Mouse (Mus musculus) embryonic facial prominence, embryonic 13.5 days (tissue): ENCODE measurements around the gene Zrsr1. TPM values are rescaled to one million over a fixed set of nuclear protein-coding genes. Genes with fewer than 3 reads are reported as not detected.

Experiments used
- ATAC-seq: fragments of 200-750 bp; cut with Nextera tagmentation; 2 replicates; pipeline ENCODE4 v1.8.0; 2017; ENCODE audit warnings: low read depth; ENCODE audit not compliant: insufficient number of reproducible peaks, insufficient read depth, low FRiP score, low TSS enrichment
- H3K27ac ChIP-seq: fragments of 300-500 bp; sonication (generic); 2 replicates; pipeline ENCODE4 v1.5.1; 2015; ENCODE audit warnings: moderate library complexity, mild to moderate bottlenecking, inconsistent platforms
- H3K27me3 ChIP-seq: fragments of 300-500 bp; sonication (generic); 2 replicates; pipeline ENCODE4 v1.6.1; 2015; ENCODE audit warnings: mild to moderate bottlenecking, inconsistent platforms
- H3K36me3 ChIP-seq: fragments of 300-500 bp; sonication (generic); 2 replicates; pipeline ENCODE4 v1.6.1; 2015; ENCODE audit warnings: mild to moderate bottlenecking, inconsistent platforms
- H3K4me1 ChIP-seq: fragments of 300-500 bp; sonication (generic); 2 replicates; pipeline ENCODE4 v1.6.1; 2015; ENCODE audit warnings: inconsistent platforms
- H3K4me2 ChIP-seq: fragments of 300-500 bp; sonication (generic); 2 replicates; pipeline ENCODE4 v1.6.1; 2015; ENCODE audit warnings: moderate library complexity, mild to moderate bottlenecking, inconsistent platforms
- H3K4me3 ChIP-seq: fragments of 300-500 bp; sonication (generic); 2 replicates; pipeline ENCODE4 v1.5.1; 2015; ENCODE audit warnings: mild to moderate bottlenecking, inconsistent platforms
- H3K9ac ChIP-seq: fragments of 300-500 bp; sonication (generic); 2 replicates; pipeline ENCODE4 v1.6.1; 2015; ENCODE audit warnings: mild to moderate bottlenecking, inconsistent platforms
- H3K9me3 ChIP-seq: fragments of 300-500 bp; sonication (generic); 2 replicates; pipeline ENCODE4 v1.6.1; 2016; ENCODE audit warnings: inconsistent platforms
- WGBS: fragments of 180-500 bp; shearing (Covaris S2); methylation state at CpG from one replicate; pipeline ENCODE4 v1.1.7; 2015; ENCODE audit warnings: mixed read lengths; 5-methylcytosine and 5-hydroxymethylcytosine counted together
- polyA plus RNA-seq: library from polyadenylated mRNA; unstranded; fragments of >200 nt; fragmentation: Nextera tagmentation; extraction: Ambion mirVana; gene quantifications from 2 replicates; pipeline ENCODE4 v1.2.1, GENCODE M21; 2015

Zrsr1 gene
- polyA plus RNA-seq, 1 experiment from 2014 or later: 4.0 TPM

GRCm38 (mm10) chr11:23014996-23015395, 43.2 kb downstream of the Zrsr1 start:
- no peaks in the 10 kb centered on the region for H3K4me1 ChIP-seq
- WGBS: 75% methylated on average over 6 of the region's 6 CpGs
- H3K9ac ChIP-seq: no peak overlapping the region
- H3K4me2 ChIP-seq: no peak overlapping the region
- no peak for ATAC-seq
- H3K4me3 ChIP-seq: no peak overlapping the region
- no peaks in the 10 kb centered on the region for H3K36me3 ChIP-seq
- H3K27ac ChIP-seq: no peak overlapping the region
- H3K27me3 ChIP-seq: no peaks in the 10 kb centered on the region
- H3K9me3 ChIP-seq: no peaks in the 10 kb centered on the region

- no peak overlapping the region for H3K27ac ChIP-seq
- H3K9ac ChIP-seq: no peak overlapping the region
- no peaks in the 10 kb centered on the region for H3K4me1 ChIP-seq
- no peaks in the 10 kb centered on the region for H3K9me3 ChIP-seq
- no peaks in the 10 kb centered on the region for H3K36me3 ChIP-seq
- H3K4me3 ChIP-seq: no peak overlapping the region
- WGBS: 91% methylated on average over 4 of the region's 4 CpGs
- no peaks in the 10 kb centered on the region for H3K27me3 ChIP-seq
- no peak for ATAC-seq
- H3K4me2 ChIP-seq: no peak overlapping the region
These were observed 46.1 kb downstream of the Zrsr1 start for GRCm38 (mm10) chr11:23017943-23018342.

DNA sequence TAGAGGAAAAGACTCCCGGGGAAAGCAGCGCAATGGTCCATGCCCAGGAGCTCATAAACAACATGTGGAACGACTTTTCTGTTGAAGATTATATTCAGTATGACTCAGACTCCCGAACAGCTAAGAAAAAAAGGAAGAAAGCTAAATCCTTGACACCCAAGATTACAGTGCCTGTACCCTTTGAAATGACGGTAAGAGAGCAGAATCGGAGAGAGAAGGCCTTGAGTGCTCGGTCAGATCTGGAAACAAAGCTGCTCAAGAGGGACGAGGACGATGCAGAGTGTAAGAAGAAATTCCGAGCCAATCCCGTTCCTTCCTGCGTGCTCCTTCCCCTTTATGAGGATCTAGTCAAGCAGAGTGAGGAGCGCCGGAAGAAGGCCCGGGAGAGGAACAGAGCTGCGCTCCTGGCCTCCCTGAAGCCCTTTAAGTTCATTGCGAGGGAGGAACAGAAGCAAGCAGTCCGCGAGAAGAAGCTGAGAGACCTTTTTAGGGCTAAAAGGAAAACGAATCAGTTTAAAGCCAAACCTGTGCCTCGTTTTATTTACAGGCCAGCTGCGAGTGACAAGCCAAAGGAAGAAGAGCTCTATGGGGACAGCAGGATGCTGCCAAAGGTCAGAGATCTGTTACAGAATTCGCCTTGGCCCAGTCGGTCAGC, 48.4 kb downstream of the Zrsr1 start:
- H3K9ac ChIP-seq: 0 out of 2 replicates have a peak overlapping the region, but pooled peaks have one; percentile 32
- H3K9me3 ChIP-seq: no peaks in the 10 kb centered on the region
- no peak overlapping the region for H3K4me3 ChIP-seq
- 55% methylated on average over 24 of the region's 24 CpGs for WGBS
- no peak overlapping the region for H3K4me2 ChIP-seq
- H3K4me1 ChIP-seq: no peaks in the 10 kb centered on the region
- H3K27ac ChIP-seq: no peak overlapping the region
- no peaks in the 10 kb centered on the region for H3K36me3 ChIP-seq
- ATAC-seq: no peak
- no peaks in the 10 kb centered on the region for H3K27me3 ChIP-seq

GRCm38 (mm10) chr11:23020841-23021240, 49.0 kb downstream of the Zrsr1 start:
- H3K4me3 ChIP-seq: no peak overlapping the region
- no peak overlapping the region for H3K9ac ChIP-seq
- H3K27ac ChIP-seq: no peak overlapping the region
- no peaks in the 10 kb centered on the region for H3K9me3 ChIP-seq
- H3K36me3 ChIP-seq: no peaks in the 10 kb centered on the region
- no peaks in the 10 kb centered on the region for H3K4me1 ChIP-seq
- H3K4me2 ChIP-seq: no peak overlapping the region
- H3K27me3 ChIP-seq: no peaks in the 10 kb centered on the region
- no peak for ATAC-seq
- WGBS: 89% methylated on average over 14 of the region's 14 CpGs

DNA sequence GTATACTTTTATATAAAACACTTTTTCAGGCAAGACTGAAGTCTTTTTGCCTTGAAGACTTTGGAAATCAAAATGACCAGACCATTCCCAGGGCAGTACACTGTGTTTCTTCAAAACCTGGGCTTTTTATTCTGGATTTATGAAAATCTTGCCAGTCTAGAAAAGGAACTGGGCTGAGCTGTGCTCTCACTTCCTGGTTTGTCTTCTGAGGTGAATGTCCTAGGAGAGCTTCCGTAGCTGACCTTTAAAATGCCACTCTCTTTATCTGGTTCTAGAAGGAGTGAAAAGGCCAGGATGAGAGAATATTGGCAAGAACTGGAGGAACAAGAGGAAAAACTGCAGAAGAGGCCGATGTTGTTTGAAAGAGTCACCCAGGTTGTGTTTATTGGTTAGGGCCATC, 51.4 kb downstream of the Zrsr1 start:
- 90% methylated on average over 2 of the region's 2 CpGs for WGBS
- Histone ChIP-seq H3K4me1 (no peaks in the 10 kb centered on the region), H3K9ac (no peak overlapping the region), H3K27me3 (no peaks in the 10 kb centered on the region), H3K4me3 (no peak overlapping the region), H3K9me3 (no peaks in the 10 kb centered on the region), H3K27ac (no peak overlapping the region), H3K36me3 (no peaks in the 10 kb centered on the region), H3K4me2 (no peak overlapping the region)
- ATAC-seq: no peak

- no peak overlapping the region for H3K4me3 ChIP-seq
- H3K27me3 ChIP-seq: no peaks in the 10 kb centered on the region
- H3K27ac ChIP-seq: no peak overlapping the region
- no peak for ATAC-seq
- H3K4me2 ChIP-seq: no peak overlapping the region
- no peaks in the 10 kb centered on the region for H3K36me3 ChIP-seq
- WGBS: 70% methylated on average over 3 of the region's 3 CpGs
- H3K9ac ChIP-seq: no peak overlapping the region
- H3K4me1 ChIP-seq: no peaks in the 10 kb centered on the region
- H3K9me3 ChIP-seq: no peaks in the 10 kb centered on the region
These were observed 52.4 kb downstream of the Zrsr1 start for GRCm38 (mm10) chr11:23024169-23024568.

Other genes with a start within 250 kb of the Zrsr1 start
- 7.0 and 8.5 TPM in 2 replicates for gene B3gnt2, start 111.0 kb upstream of the Zrsr1 start, polyA plus RNA-seq
- gene Gm28048, start 10.1 kb downstream of the Zrsr1 start, polyA plus RNA-seq: 8.6 and 12.3 TPM in 2 replicates
- 387 and 398 TPM in 2 replicates for gene Commd1, start 10.4 kb downstream of the Zrsr1 start, polyA plus RNA-seq
- 285 and 289 TPM in 2 replicates for gene Cct4, start 18.5 kb downstream of the Zrsr1 start, polyA plus RNA-seq
- gene Fam161a, start 35.5 kb downstream of the Zrsr1 start, polyA plus RNA-seq: 3.6 and 3.7 TPM in 2 replicates